Mouse (Mus musculus): ENCODE measurements around the gene Tbx18. TPM values are rescaled to one million over a fixed set of nuclear protein-coding genes. Genes with fewer than 3 reads are reported as not detected.

Gene Tbx18
- polyA plus RNA-seq, 1 experiment from 2014 or later = 0.36 TPM

DNA sequence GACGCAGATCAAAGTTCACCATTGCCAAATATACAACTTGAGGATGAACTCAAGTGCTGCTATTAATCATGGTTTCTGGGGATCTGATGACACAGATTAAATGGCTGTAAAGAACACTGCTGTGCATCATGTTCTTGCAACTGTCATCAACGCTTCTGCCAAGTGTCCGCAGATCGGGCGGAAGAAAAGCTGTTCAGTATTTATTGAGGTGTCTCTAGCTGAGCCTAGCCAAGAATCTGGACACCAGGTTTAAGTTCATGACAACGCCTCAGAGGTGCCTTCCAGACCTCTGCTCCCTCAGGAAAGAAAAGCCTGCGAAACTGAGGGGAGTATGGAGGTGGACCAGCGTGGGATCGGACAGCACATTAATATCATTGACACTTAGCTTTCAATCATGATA is 44.1 kb downstream of the Tbx18 start:
- no peaks in the 10 kb centered on the region for H3K27me3 ChIP-seq (replicated peaks)
- no peaks in the 10 kb centered on the region for H3K9me3 ChIP-seq
- H3K4me2 ChIP-seq (replicated peaks) = no peak overlapping the region
- no peak for ATAC-seq
- H3K36me3 ChIP-seq = no peaks in the 10 kb centered on the region
- no peak overlapping the region for H3K4me3 ChIP-seq (replicated peaks)
- H3K4me1 ChIP-seq (replicated peaks) = no peaks in the 10 kb centered on the region
- no peak overlapping the region for H3K9ac ChIP-seq
- 61% methylated on average over 9 of the region's 9 CpGs for WGBS
- H3K27ac ChIP-seq = no peak overlapping the region

DNA sequence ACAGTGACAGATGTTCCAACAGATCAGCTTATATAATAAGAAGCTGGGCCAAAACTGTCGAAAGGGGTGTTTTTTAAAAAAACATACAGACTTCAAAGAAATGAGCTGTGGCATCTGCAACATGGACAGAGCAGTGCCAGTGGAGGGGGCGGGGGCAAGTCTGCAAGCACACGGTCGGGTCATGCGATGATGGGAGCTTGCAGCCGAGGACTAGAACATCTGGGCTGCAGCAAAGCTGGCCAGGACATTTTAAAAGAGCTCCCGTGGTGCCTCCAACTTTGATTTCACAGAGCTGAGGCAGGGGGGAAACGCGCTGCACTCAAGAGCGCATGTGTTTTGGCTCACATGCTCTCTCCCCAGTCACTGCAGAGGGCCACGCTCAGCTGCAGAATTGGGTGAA is 48.8 kb downstream of the Tbx18 start:
- Histone ChIP-seq H3K4me2 (replicated peaks) (no peak overlapping the region; the same call in 1 of the 2 replicates), H3K27ac (no peak overlapping the region)
- no peak for ATAC-seq

More for the DNA sequence above, 48.8 kb downstream of the Tbx18 start:
- WGBS = 57% methylated on average over 11 of the region's 11 CpGs
- Histone ChIP-seq H3K4me3 (replicated peaks) (no peak overlapping the region), H3K4me1 (replicated peaks) (no peaks in the 10 kb centered on the region), H3K9me3 (no peaks in the 10 kb centered on the region), H3K9ac (no peak overlapping the region), H3K36me3 (no peaks in the 10 kb centered on the region), H3K27me3 (replicated peaks) (no peaks in the 10 kb centered on the region)
